Mouse (Mus musculus) gastrocnemius, postnatal 14 days (tissue): Measurements from ENCODE around the gene Gm4450. TPM values are rescaled to one million over a fixed set of nuclear protein-coding genes. Genes with fewer than 3 reads are reported as not detected.
"Not testable (repeated sequence)": the region's sequence is repeated elsewhere in the genome, so short reads cannot be mapped to it uniquely, and the experiment has no call there.

Experiments used
- DNase-seq: peaks from one replicate; pipeline ENCODE4 v3.0.0; 2021; ENCODE audit warnings: mixed read lengths
- intact Hi-C: fragments of 180-260 bp; cut with DNase I; formaldehyde crosslinking; loops from one replicate; pipeline ENCODE4 v1.15.1; 2025; ENCODE audit warnings: low total_unique reads
- long read RNA-seq, 2 experiments: library from polyadenylated mRNA; stranded (forward); transcript quantifications; one replicate each; pipeline ENCODE4 v2.0.0; 2021
- total RNA-seq, 2 experiments: library from RNA; stranded (reverse); gene quantifications; 2 replicates each; pipeline ENCODE4 v1.2.3; 2021

The Gm4450 gene
- not detected for total RNA-seq
- long read RNA-seq, experiment 1, result 0 reads
- long read RNA-seq, experiment 2, result 0 reads

DNA sequence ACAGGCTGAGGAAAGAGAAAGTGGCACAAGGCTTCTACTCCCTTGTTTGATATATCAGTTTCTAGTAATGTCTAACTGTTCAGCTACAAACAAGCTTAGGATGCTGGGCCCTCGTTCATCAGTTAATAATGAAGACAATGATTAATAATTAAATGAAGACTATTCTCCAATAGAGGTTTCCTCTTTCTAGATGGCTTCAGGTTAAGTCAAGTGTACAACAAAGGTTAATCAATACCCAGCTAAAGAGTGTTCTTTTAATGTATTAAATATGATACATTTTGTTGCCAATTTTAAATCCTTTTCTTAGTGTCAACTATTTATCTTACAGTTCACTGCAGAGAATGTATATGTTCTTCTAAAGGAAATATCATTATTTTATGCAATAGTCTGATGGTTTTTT, at the start of gene Gm4450:
Gm4450 (minus strand) TSS at position 101 of the 400 bp plus-strand sequence.
- intact Hi-C loops, result not testable (repeated sequence)

DNA sequence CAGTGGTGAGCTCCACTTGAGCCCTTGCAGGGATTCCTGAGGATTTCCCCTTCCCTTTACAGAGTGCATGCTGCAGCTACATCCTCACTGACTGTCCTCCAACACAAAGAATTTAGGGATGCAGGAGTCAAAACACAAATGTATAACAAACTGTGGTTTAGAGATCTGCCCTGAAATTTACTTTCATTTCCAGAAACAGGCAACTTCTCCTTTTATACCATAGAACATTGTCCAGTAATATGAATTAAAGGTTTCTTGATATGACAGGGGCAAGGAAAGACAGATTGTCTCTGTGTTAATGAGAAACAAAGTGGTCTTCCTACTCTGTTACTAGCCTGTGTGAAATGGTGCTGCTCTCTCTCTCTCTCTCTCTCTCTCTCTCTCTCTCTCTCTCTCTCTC, 40.5 kb upstream of the Gm4450 start:
- DNase-seq, intact Hi-C loops: not testable (repeated sequence)

More for the DNA sequence above, at the start of gene Gm4450:
- DNase-seq, result not testable (repeated sequence)

DNA sequence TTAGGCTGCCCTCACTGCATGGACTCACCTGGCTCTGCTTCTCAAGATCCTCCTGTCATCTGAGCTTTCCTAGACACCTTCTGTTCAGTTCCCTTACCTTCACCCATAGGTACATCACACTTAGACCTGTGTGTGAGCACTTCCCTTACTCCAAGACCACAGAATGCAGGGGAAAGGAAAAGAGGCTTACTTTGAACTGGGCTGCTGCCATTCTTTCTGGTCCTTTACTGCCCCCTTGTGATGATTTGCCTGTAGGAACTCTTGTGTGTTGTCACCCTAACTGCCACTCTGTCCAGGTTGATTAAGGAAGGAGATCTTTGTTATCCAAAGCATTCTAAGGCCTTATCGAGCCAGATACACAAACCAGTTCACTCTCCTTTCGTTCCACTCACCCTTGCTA, 39.8 kb upstream of the Gm4450 start:
- DNase-seq, intact Hi-C loops: not testable (repeated sequence)

DNA sequence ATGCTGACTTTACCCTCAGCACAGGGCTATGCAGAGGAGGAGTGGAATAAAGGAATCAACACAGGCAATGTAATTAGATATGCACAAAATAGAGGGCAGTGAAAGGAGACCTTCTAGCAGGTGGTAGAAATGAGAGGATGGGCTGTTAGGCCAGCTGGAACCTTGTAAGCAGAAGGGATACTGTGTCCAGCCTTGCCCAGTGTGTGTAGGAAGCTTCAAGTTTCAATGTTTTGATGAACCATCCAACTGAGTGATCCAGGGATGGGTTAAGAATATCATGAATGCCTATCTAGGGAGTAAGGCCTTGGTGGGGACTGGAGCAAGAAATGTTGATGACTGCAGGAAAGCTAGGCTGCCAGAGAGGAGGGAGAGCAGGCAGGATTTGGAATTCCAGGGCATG, 38.1 kb upstream of the Gm4450 start:
- intact Hi-C loops, DNase-seq: not testable (repeated sequence)

DNA sequence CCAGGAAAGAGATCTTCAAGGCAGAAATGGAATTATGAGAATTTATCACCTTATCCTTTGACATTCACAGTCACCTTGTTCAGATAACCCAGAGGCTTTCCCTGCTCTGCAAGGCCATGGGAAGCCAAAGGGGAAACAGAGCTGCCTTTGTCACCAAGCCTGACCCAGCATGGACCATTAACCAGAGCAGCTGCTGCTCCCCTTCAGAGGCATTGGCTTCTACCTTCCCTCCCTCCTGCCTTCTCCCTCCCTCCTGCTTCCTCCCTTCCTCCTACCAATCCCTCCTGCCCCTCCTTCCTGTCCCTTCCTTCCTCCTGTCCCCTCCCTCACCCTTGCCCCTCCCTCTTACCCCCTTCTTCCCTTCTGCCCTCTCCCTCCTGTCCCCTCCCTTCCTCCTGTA, 37.3 kb upstream of the Gm4450 start:
- DNase-seq, intact Hi-C loops: not testable (repeated sequence)

DNA sequence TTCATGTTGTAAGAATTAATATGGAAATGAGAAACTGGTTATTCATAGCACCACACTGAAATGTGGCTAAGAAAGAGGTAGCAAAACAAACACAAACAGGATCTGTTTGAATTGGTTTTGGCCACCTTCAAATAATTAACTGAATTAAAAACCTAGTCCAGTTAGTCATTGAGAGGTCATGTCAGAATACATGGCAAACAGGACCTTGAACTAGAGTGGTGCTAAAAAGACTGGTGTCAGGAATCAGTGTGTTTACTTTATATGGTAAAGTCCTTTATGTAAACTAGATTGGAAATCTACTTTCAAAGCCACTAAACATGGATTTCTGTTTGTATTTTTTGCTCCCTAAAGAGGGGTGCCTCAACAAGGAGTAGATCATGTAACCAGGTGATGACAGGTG, 14.6 kb upstream of the Gm4450 start:
- DNase-seq, intact Hi-C loops: not testable (repeated sequence)

DNA sequence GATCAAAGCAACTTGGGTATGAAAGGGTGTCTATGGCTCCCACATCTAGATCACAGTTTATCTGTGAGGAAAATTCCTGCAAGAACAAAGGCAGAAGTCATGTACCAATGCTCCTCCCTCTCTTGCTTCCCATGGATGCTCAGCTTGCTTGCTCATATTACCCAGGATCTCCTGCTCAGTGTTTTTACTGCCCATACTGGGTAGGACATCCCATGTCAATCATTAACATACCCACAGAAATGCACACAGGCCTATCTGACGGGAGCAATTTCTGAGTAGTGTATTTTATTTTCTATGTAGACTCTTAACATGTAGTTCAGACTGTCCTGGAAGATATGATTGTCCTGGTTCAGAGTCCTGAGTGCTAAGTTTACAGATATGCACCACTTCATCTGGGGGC, 14.1 kb upstream of the Gm4450 start:
- DNase-seq, intact Hi-C loops: not testable (repeated sequence)

DNA sequence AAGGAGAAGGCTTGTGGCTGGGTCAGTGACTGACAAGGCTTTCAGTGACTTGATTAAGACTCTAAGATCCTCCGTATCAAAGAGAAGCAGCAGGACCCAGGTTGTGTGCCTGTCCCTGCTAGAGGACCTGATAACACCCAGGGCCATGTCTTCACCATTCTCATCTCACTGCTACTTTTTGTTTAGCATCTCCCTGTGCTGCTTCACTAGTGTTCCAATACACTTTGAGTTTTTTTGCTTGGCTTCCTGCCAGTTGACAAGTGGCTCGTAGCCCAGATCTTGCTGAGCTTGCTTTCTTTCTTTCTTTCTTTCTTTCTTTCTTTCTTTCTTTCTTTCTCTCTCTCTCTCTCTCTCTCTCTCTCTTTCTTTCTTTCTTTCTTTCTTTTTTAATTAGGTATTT, 12.4 kb upstream of the Gm4450 start:
- intact Hi-C loops, DNase-seq: not testable (repeated sequence)

DNA sequence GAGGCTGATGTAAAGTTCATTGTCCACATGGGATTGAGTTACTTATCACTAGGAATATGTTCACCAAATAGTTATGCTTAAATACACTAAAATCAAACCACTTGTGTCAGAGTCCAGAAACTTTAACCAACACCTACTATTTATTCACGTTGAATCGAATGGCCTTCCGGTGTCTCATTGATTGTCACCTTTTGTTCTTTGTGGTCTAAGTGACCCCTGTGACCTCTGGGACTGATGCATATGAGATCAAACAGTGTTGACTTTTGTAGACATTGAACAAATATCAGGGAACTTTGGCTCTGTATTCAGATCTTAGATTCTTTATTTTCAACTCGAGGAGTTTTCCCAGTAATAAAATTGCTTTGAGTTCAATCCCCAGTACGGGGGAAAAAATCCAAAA, 3.1 kb downstream of the Gm4450 start:
- DNase-seq, intact Hi-C loops: not testable (repeated sequence)

DNA sequence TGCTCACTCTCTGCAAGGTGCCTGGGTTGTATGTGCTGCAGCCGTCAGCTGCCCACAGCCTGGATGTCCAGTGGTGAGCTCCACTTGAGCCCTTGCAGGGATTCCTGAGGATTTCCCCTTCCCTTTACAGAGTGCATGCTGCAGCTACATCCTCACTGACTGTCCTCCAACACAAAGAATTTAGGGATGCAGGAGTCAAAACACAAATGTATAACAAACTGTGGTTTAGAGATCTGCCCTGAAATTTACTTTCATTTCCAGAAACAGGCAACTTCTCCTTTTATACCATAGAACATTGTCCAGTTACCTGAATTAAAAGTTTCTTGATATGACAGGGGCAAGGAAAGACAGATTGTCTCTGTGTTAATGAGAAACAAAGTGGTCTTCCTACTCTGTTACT, 13.0 kb downstream of the Gm4450 start:
- DNase-seq, result not testable (repeated sequence)
- intact Hi-C loops, result loop anchor here (5.0 kb wide), 1 partner anchor 82 kb away; no protein-coding TSS in a partner anchor

DNA sequence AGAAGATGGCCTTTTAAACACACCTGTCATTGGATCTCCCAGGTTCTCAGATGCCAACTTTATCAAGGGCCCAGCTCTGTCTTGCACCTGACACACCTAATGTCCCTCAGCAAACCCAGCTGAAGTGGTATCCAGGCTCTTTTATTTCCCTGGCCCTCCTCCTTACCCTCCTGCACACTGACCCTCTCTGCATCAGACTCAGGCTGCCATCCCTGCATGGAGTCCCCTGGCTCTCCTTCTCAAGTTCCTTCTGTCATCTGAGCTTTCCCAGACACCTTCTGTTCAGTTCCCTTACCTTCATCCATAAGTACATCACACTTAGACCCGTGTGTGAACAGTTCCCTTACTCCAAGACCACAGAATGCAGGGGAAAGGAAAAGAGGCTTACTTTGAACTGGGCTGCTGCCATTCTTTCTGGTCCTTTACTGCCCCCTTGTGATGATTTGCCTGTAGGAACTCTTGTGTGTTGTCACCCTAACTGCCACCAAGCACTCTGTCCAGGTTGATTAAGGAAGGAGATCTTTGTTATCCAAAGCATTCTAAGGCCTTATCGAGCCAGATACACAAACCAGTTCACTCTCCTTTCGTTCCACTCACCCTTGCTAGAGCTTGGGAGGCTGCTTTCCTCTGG, 13.7 kb downstream of the Gm4450 start:
- intact Hi-C loops, result loop anchor here (5.0 kb wide), 1 partner anchor 81 kb away; no protein-coding TSS in a partner anchor

DNA sequence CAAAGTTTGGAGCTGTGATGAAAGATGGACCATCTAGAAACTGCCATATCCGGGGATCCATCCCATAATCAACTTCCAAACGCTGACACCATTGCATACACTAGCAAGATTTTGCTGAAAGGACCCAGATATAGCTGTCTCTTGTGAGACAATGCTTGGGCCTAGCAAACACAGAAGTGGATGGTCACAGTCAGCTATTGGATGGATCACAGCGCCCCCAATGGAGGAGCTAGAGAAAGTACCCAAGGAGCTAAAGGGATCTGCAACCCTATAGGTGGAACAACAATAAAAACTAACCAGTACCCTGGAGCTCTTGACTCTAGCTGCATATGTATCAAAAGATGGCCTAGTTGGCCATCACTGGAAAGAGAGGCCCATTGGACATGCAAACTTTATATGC, 14.7 kb downstream of the Gm4450 start:
- DNase-seq, result not testable (repeated sequence)
- intact Hi-C loops, result loop anchor here (5.0 kb wide), 1 partner anchor 80 kb away; no protein-coding TSS in a partner anchor

More for the DNA sequence above, 13.7 kb downstream of the Gm4450 start:
- not testable (repeated sequence) for DNase-seq

DNA sequence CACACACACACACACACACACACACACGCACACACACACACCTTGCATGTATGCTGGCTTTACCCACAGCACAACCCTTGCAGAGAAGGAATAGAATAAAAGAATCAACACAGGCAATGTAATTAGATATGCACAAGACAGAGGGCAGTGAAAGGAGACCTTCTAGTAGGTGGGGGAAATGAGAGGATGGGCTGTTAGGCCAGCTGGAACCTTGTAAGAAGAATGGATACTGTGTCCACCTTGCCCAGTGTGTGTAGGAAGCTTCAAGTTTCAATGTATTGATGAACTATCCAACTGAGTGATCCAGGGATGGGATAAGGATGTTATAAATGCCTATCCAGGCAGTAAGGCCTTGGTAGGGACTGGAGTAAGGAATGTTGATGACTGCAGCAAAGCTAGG, 21.9 kb downstream of the Gm4450 start:
- intact Hi-C loops, result no loop called here
- no peak for DNase-seq

DNA sequence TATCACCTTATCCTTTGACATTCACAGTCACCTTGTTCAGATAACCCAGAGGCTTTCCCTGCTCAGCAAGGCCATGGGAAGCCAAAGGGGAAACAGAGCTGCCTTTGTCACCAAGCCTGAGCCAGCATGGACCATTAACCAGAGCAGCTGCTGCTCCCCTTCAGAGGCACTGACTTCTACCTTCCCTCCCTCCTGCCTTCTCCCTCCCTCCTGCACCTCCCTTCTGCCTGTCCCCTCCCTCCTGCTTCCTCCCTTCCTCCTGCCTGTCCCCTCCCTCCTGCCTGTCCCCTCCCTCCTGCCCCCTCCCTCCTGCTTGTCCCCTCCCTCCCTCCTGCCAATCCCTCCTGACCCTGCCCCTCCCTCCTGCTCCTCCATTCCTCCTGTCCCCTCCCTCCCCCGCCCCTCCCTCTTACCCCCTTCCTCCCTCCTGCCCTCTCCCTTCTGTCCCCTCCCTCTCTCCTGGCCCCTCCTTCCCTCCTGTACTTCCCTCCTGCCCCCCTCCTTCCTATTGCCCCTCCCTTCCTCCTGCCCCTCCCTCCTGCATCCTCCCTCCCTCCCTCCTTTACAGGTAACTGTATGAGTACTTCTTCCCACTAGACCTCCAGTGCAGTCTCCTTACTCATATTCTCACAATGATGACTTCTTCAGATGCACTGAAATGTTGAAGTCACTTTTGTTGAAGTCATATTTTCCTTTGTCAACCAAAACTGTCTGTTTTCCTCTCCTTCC, 22.7 kb downstream of the Gm4450 start:
- no peak for DNase-seq
- intact Hi-C loops, result no loop called here

DNA sequence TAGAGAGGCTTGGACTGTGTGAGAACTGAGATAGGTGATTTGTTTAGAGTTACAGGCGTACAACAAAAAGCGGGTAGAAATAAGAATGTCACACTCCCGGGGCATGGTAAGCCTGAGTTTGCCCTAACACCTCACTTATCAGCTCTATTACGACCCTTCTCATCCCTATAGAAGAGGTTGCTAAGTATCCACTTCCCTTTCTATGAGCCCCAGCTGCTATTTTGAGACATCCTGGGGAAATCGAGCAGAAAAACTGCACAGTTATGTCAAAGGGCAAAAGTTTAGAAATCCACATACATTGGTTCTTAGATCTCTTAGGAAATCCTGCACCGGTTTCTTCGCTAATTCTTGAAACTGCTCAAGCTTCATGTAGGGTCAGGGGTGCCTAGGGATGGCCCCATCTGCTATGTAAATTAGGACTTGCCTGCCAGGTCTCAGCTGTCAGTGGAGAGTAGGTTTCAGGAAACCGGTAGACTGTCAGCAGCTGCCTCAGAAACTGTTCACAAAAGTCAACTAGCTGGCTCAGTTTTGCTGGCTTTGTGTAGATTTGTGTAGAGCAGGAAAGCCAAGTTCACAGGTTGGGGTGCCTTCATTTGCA, 27.9 kb downstream of the Gm4450 start:
- intact Hi-C loops, result no loop called here
- DNase-seq, result no peak

DNA sequence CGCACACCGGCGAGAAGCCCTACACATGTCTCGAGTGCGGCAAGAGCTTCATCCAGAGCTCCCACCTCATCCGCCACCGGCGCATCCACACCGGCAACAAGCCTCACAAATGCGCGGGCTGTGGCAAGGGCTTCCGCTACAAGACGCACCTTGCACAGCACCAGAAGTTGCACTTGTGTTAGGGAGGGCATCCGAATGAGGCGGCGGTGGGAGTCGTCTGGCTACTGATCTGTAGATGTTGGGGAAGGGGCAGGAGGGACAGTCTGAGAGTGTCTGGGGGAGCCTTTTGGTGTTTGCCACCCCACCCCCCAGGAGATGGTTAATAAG, 28.5 kb downstream of the Gm4450 start:
- intact Hi-C loops, result no loop called here
- DNase-seq, result no peak

DNA sequence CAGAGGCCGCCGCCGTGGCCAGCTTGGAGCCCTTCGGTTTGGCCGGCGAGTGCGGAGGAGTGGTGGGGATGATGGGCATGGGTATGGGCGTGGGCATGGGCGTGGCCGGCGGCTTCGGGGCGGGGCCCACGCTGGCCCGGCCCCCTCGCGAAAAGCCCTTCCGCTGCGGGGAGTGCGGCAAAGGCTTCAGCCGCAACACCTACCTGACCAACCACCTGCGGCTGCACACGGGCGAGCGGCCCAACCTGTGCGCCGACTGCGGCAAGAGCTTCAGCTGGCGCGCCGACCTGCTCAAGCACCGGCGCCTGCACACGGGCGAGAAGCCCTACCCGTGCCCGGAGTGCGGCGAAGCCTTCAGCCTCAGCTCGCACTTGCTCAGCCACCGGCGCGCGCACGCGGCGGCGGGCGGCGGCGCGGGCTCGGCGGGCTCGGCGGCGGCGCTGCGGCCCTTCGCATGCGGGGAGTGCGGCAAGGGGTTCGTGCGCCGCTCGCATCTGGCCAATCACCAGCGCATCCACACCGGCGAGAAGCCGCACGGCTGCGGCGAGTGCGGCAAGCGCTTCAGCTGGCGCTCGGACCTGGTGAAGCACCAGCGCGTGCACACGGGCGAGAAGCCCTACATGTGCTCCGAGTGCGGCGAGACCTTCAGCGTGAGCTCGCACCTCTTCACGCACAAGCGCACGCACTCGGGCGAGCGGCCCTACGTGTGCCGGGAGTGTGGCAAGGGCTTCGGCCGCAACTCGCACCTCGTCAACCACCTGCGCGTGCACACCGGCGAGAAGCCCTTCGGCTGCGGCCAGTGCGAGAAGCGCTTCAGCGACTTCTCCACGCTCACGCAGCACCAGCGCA, 29.1 kb downstream of the Gm4450 start:
- peak; percentile 79 for DNase-seq
- intact Hi-C loops, result no loop called here

DNA sequence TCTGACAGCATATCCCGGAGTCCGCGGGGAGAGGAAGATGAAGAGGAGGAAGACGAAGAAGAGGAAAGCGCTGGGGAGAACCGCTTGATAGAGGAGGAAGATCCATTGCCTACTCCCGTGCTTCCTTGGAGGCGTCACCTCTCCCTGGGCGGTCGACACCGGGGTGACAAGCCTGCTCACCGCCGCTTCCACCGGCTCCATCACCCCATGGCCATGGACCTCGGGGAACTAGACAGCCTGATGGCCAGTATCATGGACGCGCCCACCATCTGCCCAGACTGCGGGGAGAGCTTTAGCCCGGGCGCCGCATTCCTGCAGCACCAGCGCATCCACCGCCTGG, 29.7 kb downstream of the Gm4450 start:
- intact Hi-C loops, result no loop called here
- DNase-seq, result no peak

DNA sequence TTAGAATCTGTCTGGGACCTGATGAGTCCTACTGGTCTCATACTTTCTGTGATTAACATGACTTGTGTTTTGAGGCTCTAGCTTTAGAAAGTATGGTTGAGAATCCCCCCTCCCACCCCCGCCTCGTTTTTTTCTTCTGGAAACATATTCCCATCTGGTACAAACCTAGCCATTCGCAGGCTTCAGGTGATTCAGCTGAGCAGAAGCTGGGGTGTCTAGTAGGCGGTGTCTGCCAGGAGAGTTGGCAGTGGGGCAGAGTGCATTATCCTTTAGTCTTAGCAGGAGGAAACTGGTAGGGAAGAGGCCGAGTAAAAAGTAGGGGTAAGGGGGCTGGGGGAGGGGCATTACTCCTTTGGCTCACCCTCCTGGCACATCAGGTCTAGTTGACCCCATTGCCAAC, 30.2 kb downstream of the Gm4450 start:
- no peak for DNase-seq
- intact Hi-C loops, result no loop called here

DNA sequence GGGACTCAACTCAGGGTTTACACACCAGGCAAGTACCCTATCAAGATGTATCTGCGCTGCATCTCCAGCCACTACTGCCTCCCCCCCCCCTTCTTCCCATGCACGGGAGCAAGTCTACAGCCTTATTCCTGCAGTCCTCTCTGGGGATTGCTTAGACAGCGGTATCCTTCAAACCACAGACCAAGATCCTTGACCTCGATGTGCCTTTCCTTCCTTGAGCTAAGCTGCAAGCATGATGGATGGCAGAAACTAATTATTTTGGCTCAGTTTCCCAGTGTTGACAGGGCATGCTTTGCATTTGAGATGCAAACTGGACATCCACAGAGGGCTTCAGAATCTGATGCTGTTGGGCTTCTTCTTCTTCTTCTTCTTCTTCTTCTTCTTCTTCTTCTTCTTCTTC, 34.0 kb downstream of the Gm4450 start:
- intact Hi-C loops, result loop anchor here (5.0 kb wide), 1 partner anchor 46 kb away; no protein-coding TSS in a partner anchor
- no peak for DNase-seq
